Mouse (Mus musculus) hindbrain, embryonic 14.5 days (tissue): Measurements from ENCODE around the gene Mrpl52. TPM values are rescaled to one million over a fixed set of nuclear protein-coding genes. Genes with fewer than 3 reads are reported as not detected.

Source experiments
- ATAC-seq: fragments of 200-750 bp; cut with Nextera tagmentation; 2 replicates; pipeline ENCODE4 v1.8.0; 2017; ENCODE audit warnings: moderate number of reproducible peaks, mild to moderate bottlenecking, moderate TSS enrichment, moderate library complexity; ENCODE audit not compliant: low FRiP score
- DNase-seq: peaks from one replicate; pipeline ENCODE4 v3.0.0-alpha.2; 2015; ENCODE audit warnings: low spot score
- H3K27ac ChIP-seq: fragments of 300-500 bp; sonication (generic); 2 replicates; pipeline ENCODE4 v1.5.1; 2014; ENCODE audit warnings: mild to moderate bottlenecking, moderate library complexity
- H3K27me3 ChIP-seq: fragments of 300-500 bp; sonication (generic); 2 replicates; pipeline ENCODE4 v1.6.1; 2014; ENCODE audit warnings: mild to moderate bottlenecking, low read length, mixed read lengths; ENCODE audit not compliant: control insufficient read depth, insufficient read depth
- H3K36me3 ChIP-seq: fragments of 300-500 bp; sonication (generic); replicated peaks from 2 replicates; pipeline ENCODE4 v1.6.1; 2014; ENCODE audit not compliant: control insufficient read depth, insufficient read depth
- H3K4me1 ChIP-seq: fragments of 300-500 bp; sonication (generic); replicated peaks from 2 replicates; pipeline ENCODE4 v1.6.1; 2014; ENCODE audit warnings: antibody characterized with exemption, low read length, mixed read lengths; ENCODE audit not compliant: control insufficient read depth, insufficient read depth
- H3K4me2 ChIP-seq: fragments of 300-500 bp; sonication (generic); replicated peaks from 2 replicates; pipeline ENCODE4 v1.6.1; 2014; ENCODE audit warnings: mild to moderate bottlenecking, moderate library complexity
- H3K4me3 ChIP-seq: fragments of 300-500 bp; sonication (generic); replicated peaks from 2 replicates; pipeline ENCODE4 v1.5.1; 2014; ENCODE audit warnings: mild to moderate bottlenecking, low read length
- H3K9ac ChIP-seq: fragments of 300-500 bp; sonication (generic); 2 replicates; pipeline ENCODE4 v1.6.1; 2014
- H3K9me3 ChIP-seq: fragments of 300-500 bp; sonication (generic); 2 replicates; pipeline ENCODE4 v1.6.1; 2016; ENCODE audit warnings: low read length; ENCODE audit not compliant: control insufficient read depth
- WGBS: fragments of 180-500 bp; shearing (Covaris S2); extraction: QIAGEN DNeasy Blood & Tissue Kit; methylation state at CpG from one replicate; pipeline ENCODE4 v1.1.7; 2014; 5-methylcytosine and 5-hydroxymethylcytosine counted together
- polyA plus RNA-seq: library from polyadenylated mRNA; unstranded; fragments of >200 nt; fragmentation: Nextera tagmentation; extraction: Ambion mirVana; gene quantifications from 2 replicates; pipeline ENCODE4 v1.2.1, GENCODE M21; 2014

Mrpl52 gene
- polyA plus RNA-seq, 1 experiment from 2014 or later: 308 TPM

GRCm38 (mm10) chr14:54408336-54409056 lies 18.2 kb upstream of the Mrpl52 start:
- H3K4me3 ChIP-seq: no peak overlapping the region
- ATAC-seq (no peak), DNase-seq (no peak)
- no peak overlapping the region for H3K9ac ChIP-seq
- H3K4me1 ChIP-seq: no peaks in the 10 kb centered on the region
- no peaks in the 10 kb centered on the region for H3K36me3 ChIP-seq
- no peaks in the 10 kb centered on the region for H3K9me3 ChIP-seq
- 0 out of 2 replicates have a peak overlapping the region, but pooled peaks have one; percentile 4 for H3K4me2 ChIP-seq
- 81% methylated on average over 25 of the region's 25 CpGs for WGBS
- H3K27me3 ChIP-seq: peaks cover 4% of the 10 kb centered on the region; the same call in 1 of the 2 replicates
- H3K27ac ChIP-seq: no peak overlapping the region

GRCm38 (mm10) chr14:54409057-54409645 lies 17.6 kb upstream of the Mrpl52 start:
- no peaks in the 10 kb centered on the region for H3K4me1 ChIP-seq

GRCm38 (mm10) chr14:54409980-54410810 lies 16.5 kb upstream of the Mrpl52 start:
- Histone ChIP-seq H3K9me3 (no peaks in the 10 kb centered on the region), H3K27ac (peak overlapping the region; percentile 59; the same call in 1 of the 2 replicates), H3K27me3 (peaks cover 21% of the 10 kb centered on the region), H3K4me2 (peak overlapping the region; percentile 18; the same call in 1 of the 2 replicates), H3K36me3 (no peaks in the 10 kb centered on the region), H3K9ac (0 out of 2 replicates have a peak overlapping the region, but pooled peaks have one; percentile 18), H3K4me3 (no peak overlapping the region), H3K4me1 (no peaks in the 10 kb centered on the region)
- no peak for ATAC-seq
- WGBS: 39% methylated on average over 17 of the region's 17 CpGs
- no peak for DNase-seq

More at GRCm38 (mm10) chr14:54409057-54409645, 17.6 kb upstream of the Mrpl52 start:
- H3K4me2 ChIP-seq: 0 out of 2 replicates have a peak overlapping the region, but pooled peaks have one; percentile 18
- peak overlapping the region; percentile 18; the same call in 1 of the 2 replicates for H3K9ac ChIP-seq
- H3K27ac ChIP-seq: no peak overlapping the region
- DNase-seq: no peak
- whole genome bisulfite sequencing: 76% methylated on average over 7 of the region's 7 CpGs
- no peaks in the 10 kb centered on the region for H3K36me3 ChIP-seq
- H3K27me3 ChIP-seq: peaks cover 11% of the 10 kb centered on the region; the same call in 1 of the 2 replicates
- ATAC-seq: no peak
- no peaks in the 10 kb centered on the region for H3K9me3 ChIP-seq
- H3K4me3 ChIP-seq: no peak overlapping the region

- Histone ChIP-seq H3K27ac (no peak overlapping the region), H3K4me3 (no peak overlapping the region), H3K9me3 (no peaks in the 10 kb centered on the region), H3K36me3 (no peaks in the 10 kb centered on the region), H3K4me2 (no peak overlapping the region), H3K4me1 (no peaks in the 10 kb centered on the region), H3K9ac (no peak overlapping the region), H3K27me3 (peaks cover 33% of the 10 kb centered on the region)
- ATAC-seq (no peak), DNase-seq (no peak)
- WGBS: 36% methylated on average over 9 of the region's 9 CpGs
These were observed 14.6 kb upstream of the Mrpl52 start for GRCm38 (mm10) chr14:54412000-54412576.

- WGBS: 53% methylated on average over 2 of the region's 2 CpGs
- no peaks in the 10 kb centered on the region for H3K9me3 ChIP-seq
- H3K36me3 ChIP-seq: no peaks in the 10 kb centered on the region
- 0 out of 2 replicates have a peak overlapping the region, but pooled peaks have one; percentile 41 for H3K27ac ChIP-seq
- peak; percentile 66 for DNase-seq
- H3K9ac ChIP-seq: no peak overlapping the region
- H3K4me2 ChIP-seq: no peak overlapping the region
- ATAC-seq: no peak
- no peak overlapping the region for H3K4me3 ChIP-seq
- no peaks in the 10 kb centered on the region for H3K4me1 ChIP-seq
- H3K27me3 ChIP-seq: peaks cover 39% of the 10 kb centered on the region
These were observed 14.0 kb upstream of the Mrpl52 start for GRCm38 (mm10) chr14:54412629-54413170.

GRCm38 (mm10) chr14:54413877-54414700 lies 12.6 kb upstream of the Mrpl52 start:
- Histone ChIP-seq H3K9me3 (no peaks in the 10 kb centered on the region), H3K27ac (no peak overlapping the region), H3K9ac (no peak overlapping the region), H3K4me1 (no peaks in the 10 kb centered on the region), H3K36me3 (no peaks in the 10 kb centered on the region), H3K27me3 (peaks cover 47% of the 10 kb centered on the region), H3K4me3 (no peak overlapping the region), H3K4me2 (peak overlapping the region; percentile 17)
- 14% methylated on average over 18 of the region's 18 CpGs for WGBS
- no peak for DNase-seq
- no peak for ATAC-seq

- no peaks in the 10 kb centered on the region for H3K9me3 ChIP-seq
- ATAC-seq (no peak), DNase-seq (no peak)
- no peak overlapping the region for H3K4me2 ChIP-seq
- no peaks in the 10 kb centered on the region for H3K36me3 ChIP-seq
- no peak overlapping the region for H3K4me3 ChIP-seq
- WGBS: 7% methylated on average over 13 of the region's 13 CpGs
- H3K27me3 ChIP-seq: peaks cover 47% of the 10 kb centered on the region
- no peak overlapping the region for H3K9ac ChIP-seq
- H3K4me1 ChIP-seq: no peaks in the 10 kb centered on the region
- H3K27ac ChIP-seq: no peak overlapping the region
These were observed 11.3 kb upstream of the Mrpl52 start for GRCm38 (mm10) chr14:54415241-54416020.
